Mouse (Mus musculus) G1E-ER4 (cell line): ENCODE data around the gene Rnd2. TPM values are rescaled to one million over a fixed set of nuclear protein-coding genes. Genes with fewer than 3 reads are reported as not detected.

Source experiments
- GATA1 ChIP-seq: IDR thresholded peaks from one replicate; pipeline ENCODE4 v1.8.0; 2012; ENCODE audit warnings: low read length, inconsistent platforms
- polyA plus RNA-seq: library from polyadenylated mRNA; stranded (reverse); fragments of >175 nt; gene quantifications from 2 replicates; pipeline ENCODE4 v1.2.3, GENCODE M21; 2012

The Rnd2 gene
- polyA plus RNA-seq, 1 experiment: 33.7 TPM

- TF ChIP-seq GATA1: no peak
These were observed 22.6 kb upstream of the Rnd2 start, which contains the start of gene Rpl27 for GRCm38 (mm10) chr11:101442127-101442693. Rpl27 (plus strand) TSS chr11:101442298.

GRCm38 (mm10) chr11:101442760-101443159 is 22.0 kb upstream of the Rnd2 start:
- no peak for TF ChIP-seq GATA1

- TF ChIP-seq GATA1: no peak
These were observed 18.5 kb upstream of the Rnd2 start for GRCm38 (mm10) chr11:101446319-101446718.

GRCm38 (mm10) chr11:101447786-101448185 is 17.0 kb upstream of the Rnd2 start:
- TF ChIP-seq GATA1: no peak

GRCm38 (mm10) chr11:101448274-101448746 is 16.5 kb upstream of the Rnd2 start, which contains the start of gene Ifi35:
Ifi35 (plus strand) TSS chr11:101448407.
- TF ChIP-seq GATA1: no peak

GRCm38 (mm10) chr11:101448899-101449298 is 15.9 kb upstream of the Rnd2 start:
- no peak for TF ChIP-seq GATA1

GRCm38 (mm10) chr11:101450394-101450793 is 14.4 kb upstream of the Rnd2 start:
- TF ChIP-seq GATA1: no peak

- no peak for TF ChIP-seq GATA1
These were observed 13.3 kb upstream of the Rnd2 start for GRCm38 (mm10) chr11:101451536-101451935.

GRCm38 (mm10) chr11:101452093-101452774 is 12.6 kb upstream of the Rnd2 start:
- no peak for TF ChIP-seq GATA1

- no peak for TF ChIP-seq GATA1
These were observed 10.1 kb upstream of the Rnd2 start for GRCm38 (mm10) chr11:101454702-101455101.

GRCm38 (mm10) chr11:101455627-101456026 is 9.2 kb upstream of the Rnd2 start:
- TF ChIP-seq GATA1: no peak

- no peak for TF ChIP-seq GATA1
These were observed 7.2 kb upstream of the Rnd2 start for GRCm38 (mm10) chr11:101457631-101458030.

GRCm38 (mm10) chr11:101458217-101458616 is 6.6 kb upstream of the Rnd2 start:
- TF ChIP-seq GATA1: no peak

GRCm38 (mm10) chr11:101459716-101460115 is 5.1 kb upstream of the Rnd2 start:
- no peak for TF ChIP-seq GATA1

GRCm38 (mm10) chr11:101460321-101460720 is 4.5 kb upstream of the Rnd2 start:
- TF ChIP-seq GATA1: no peak

- no peak for TF ChIP-seq GATA1
These were observed 2.7 kb upstream of the Rnd2 start for GRCm38 (mm10) chr11:101462141-101462540.
